In the genomic region with DNA sequence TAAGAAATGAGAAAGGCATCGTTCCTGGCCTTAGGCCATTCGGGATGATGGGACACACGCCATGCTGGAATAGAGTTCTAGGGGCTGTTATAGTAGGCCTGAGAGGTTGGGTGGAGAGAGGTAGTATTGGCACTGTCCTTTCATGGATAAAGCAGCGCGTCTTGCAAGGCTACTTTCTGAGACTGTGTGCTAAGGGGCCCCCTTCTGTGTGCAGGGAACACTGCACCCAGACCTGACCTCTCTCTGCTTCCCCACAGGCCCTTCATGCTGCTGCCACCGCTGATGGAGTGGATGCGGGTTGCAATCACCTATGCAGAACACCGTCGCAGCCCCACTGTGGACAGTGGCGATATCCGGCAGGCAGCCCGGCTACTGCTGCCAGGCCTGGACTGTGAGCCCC, we compare ENCODE assay signal across 12 mouse cellular contexts.
DNase-seq lines count a peak whose midpoint lies in the region; ATAC-seq and TF ChIP-seq lines count a peak whose summit lies in the region.
"Had no signal": no experiment of that assay in that cellular context is flagged by ENCODE, and none has a peak within 500 bp of the region (broad histone marks: within the 10 kb centered on the region; RNA-seq: fewer than 3 reads in every experiment).

No protein-coding gene starts in this region.

- H3K9ac ChIP-seq in liver, embryonic 14.5 days (replicated peaks), result no peak overlapping the region
- H3K9ac ChIP-seq: hindbrain, embryonic 15.5 days; lung, embryonic 15.5 days had no signal

- H3K9me3 ChIP-seq in liver, embryonic 14.5 days (ENCODE audit: control insufficient read depth, low read length), result no peaks in the 10 kb centered on the region
- H3K9me3 ChIP-seq: hindbrain, embryonic 15.5 days; lung, embryonic 15.5 days had no signal

- no peak for TF ChIP-seq EP300 in liver, embryonic 14.5 days (IDR thresholded peaks at IDR 0.05; ENCODE audit: low read depth)

- ATAC-seq in liver, embryonic 14.5 days (ENCODE audit: insufficient read depth), result no peak

- peak; percentile 29; the same call in 1 of the 2 replicates for TF ChIP-seq CTCF in liver, embryonic 14.5 days (IDR thresholded peaks at IDR 0.05; ENCODE audit: low read depth)

- H3K4me2 ChIP-seq in liver, embryonic 14.5 days (ENCODE audit: low read depth), result no peak overlapping the region
- H3K4me2 ChIP-seq: hindbrain, embryonic 15.5 days; lung, embryonic 15.5 days had no signal

- H3K27me3 ChIP-seq in liver, embryonic 14.5 days (ENCODE audit: control insufficient read depth, insufficient read depth, low read length), result no peaks in the 10 kb centered on the region
- H3K27me3 ChIP-seq in splenic B cell, adult 2 months (ENCODE audit: control insufficient read depth, insufficient read depth, low read length, poor library complexity, severe bottlenecking), result no peaks in the 10 kb centered on the region
- H3K27me3 ChIP-seq: hindbrain, embryonic 15.5 days; lung, embryonic 15.5 days had no signal

- H3K27ac ChIP-seq in liver, embryonic 14.5 days, result no peak overlapping the region
- H3K27ac ChIP-seq: hindbrain, embryonic 15.5 days; lung, embryonic 15.5 days had no signal

- no peaks in the 10 kb centered on the region for H3K36me3 ChIP-seq in liver, embryonic 14.5 days (replicated peaks; ENCODE audit: control insufficient read depth, insufficient read depth, low read depth)
- H3K36me3 ChIP-seq in splenic B cell, adult 2 months (ENCODE audit: control insufficient read depth, insufficient read depth, low read length, poor library complexity, severe bottlenecking), result no peaks in the 10 kb centered on the region
- H3K36me3 ChIP-seq: hindbrain, embryonic 15.5 days had no signal

- peak; percentile 19 for DNase-seq in gastrocnemius, adult 18-20 months (ENCODE audit: low spot score)
- DNase-seq in gastrocnemius, postnatal 25 days, result no peak
- DNase-seq in liver, embryonic 14.5 days (ENCODE audit: low read depth in 3 of 3, low spot score in 3 of 3), result no peak
- no peak for DNase-seq in liver
- peak; percentile 52 for DNase-seq in embryo, embryonic 11 days
- peak; percentile 26 for DNase-seq in splenic B cell, adult 2 months (ENCODE audit: low read depth, low spot score)
- no peak for DNase-seq in ovary, adult 18-20 months (ENCODE audit: low spot score)
- no peak for DNase-seq in left cerebral cortex, adult 18-20 months (ENCODE audit: low spot score in 2 of 2)
- DNase-seq: cerebellum, adult 18-20 months; layer of hippocampus, adult 9-11 months had no signal

- WGBS in liver, embryonic 14.5 days (ENCODE audit: insufficient replicate concordance), result 74% methylated on average over 12 of the region's 12 CpGs

- no peak overlapping the region for H3K4me3 ChIP-seq in liver, embryonic 14.5 days (ENCODE audit: insufficient read depth in 1 of 2, low read depth in 2 of 2, low read length in 2 of 2)
- H3K4me3 ChIP-seq: hindbrain, embryonic 15.5 days; lung, embryonic 15.5 days had no signal

- H3K4me1 ChIP-seq in liver, embryonic 14.5 days (replicated peaks; ENCODE audit: control insufficient read depth in 2 of 2, insufficient read depth in 2 of 2, low read length in 1 of 2), result no peaks in the 10 kb centered on the region
- H3K4me1 ChIP-seq: lung, embryonic 15.5 days had no signal

Comparison
In these comparisons a context has a peak if more than half of its experiments do, and no peak if none do; other contexts are left out.
1. DNase-seq: peak in gastrocnemius, adult 18-20 months (single experiment), embryo, embryonic 11 days (single experiment) and splenic B cell, adult 2 months (single experiment); none in gastrocnemius, postnatal 25 days (single experiment), liver, embryonic 14.5 days (0 of 3), liver (single experiment), ovary, adult 18-20 months (single experiment) and left cerebral cortex, adult 18-20 months (0 of 2).